Mouse (Mus musculus) frontal cortex, adult (tissue): ENCODE results near the gene Vbp1.

ENCODE experiments used
- ATAC-seq: cut with Nextera tagmentation; 2 replicates; pipeline ENCODE4 v1.9.2; 2017; ENCODE audit warnings: mild to moderate bottlenecking, moderate library complexity, mixed read lengths; ENCODE audit not compliant: low TSS enrichment

Vbp1 gene

DNA sequence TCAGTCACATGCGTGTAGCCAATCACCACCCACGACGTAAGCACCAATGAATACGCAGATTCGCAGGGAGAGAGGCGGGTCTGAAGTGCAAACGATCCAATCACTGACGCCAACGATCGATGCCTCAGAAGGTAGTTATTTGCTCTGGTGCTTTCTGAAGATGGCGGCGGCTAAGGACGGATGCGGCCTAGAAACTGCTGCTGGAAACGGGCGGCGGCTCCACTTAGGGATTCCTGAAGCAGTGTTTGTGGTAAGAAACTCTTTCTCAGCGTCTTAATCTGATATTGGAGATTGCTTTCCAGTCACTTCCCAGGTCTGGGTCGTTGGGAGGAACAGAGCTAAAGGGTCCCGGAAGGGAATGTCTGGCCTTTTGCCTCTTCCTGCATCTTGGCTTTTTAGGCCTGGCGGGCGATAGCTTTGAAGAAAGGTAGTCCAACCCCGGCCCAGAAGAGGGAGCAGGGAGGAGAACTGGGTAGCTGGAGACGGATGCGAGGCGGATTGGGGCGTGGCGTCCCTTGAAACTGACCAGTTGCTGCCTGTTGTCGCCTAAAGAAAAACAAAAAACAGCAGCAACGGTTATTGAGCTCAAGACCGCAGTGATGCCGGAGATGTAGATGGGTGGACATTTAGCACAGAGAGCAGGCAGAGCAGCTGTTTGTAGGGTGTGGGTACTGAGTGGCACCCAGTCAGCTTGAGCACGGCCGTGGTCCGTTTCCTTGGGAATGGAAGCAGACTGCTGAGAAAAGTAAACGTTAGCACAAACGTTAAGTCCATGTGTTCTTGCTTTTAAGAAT, at the start of gene Vbp1:
Vbp1 (plus strand) TSS at position 121 of the 794 bp plus-strand sequence.
- ATAC-seq: peak; percentile 100

- ATAC-seq: peak; percentile 98
Measured at GRCm38 (mm10) chrX:75475182-75475644, 38.9 kb upstream of the Vbp1 start.

DNA sequence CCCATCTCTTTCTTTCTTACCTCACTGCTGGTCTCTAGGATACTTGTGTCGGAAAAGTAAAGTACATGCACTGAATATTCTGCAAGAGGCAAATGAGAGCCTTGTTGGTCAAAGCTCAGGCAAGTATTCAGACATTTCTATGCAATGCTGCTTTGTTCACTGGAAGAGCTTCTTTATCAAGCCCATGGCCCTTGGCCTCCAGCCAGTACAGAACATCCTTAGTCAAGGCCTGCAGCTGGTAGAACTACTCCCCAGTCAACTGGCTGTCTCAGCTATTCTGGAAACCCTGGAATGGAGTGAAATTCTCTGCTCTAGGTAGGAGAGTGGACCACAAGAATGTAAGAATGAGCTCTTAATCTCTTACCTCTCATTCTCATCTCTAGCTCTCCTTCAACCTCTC, 24.2 kb upstream of the Vbp1 start:
- ATAC-seq: no peak

DNA sequence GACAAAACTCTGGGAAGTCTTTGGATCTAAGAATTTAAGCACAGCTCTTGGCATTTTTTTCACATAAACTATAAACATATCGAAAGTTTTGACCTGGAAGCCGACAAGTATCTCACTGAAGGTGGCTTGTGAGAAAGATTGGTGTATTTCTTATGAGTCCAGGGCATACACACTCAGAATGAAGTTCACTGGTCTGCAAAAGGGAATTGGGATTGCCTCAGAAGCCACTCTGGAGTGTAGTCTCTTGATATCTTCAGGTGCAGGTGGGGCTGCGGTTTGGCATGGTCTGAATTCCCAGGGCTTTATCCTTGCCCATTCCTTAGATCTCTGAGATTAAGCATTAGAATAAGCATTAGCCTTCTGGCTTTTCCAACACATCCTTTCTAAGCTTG, 316 bp upstream of the Vbp1 start:
- no peak for ATAC-seq

- ATAC-seq: peak; percentile 100
Measured at GRCm38 (mm10) chrX:75577582-75578324, 63.7 kb downstream of the Vbp1 start, which contains the start of gene Rab39b. TSS of gene Rab39b (minus strand) at chrX:75578231.

- ATAC-seq: no peak
Measured at GRCm38 (mm10) chrX:75578539-75578938, 64.4 kb downstream of the Vbp1 start.
